Comparison of ENCODE assay signal across 11 mouse cellular contexts in genomic region chr11:54464557-54465244, GRCm38 (mm10). TPM values are rescaled to one million over a fixed set of nuclear protein-coding genes. Genes with fewer than 3 reads are reported as not detected.
DNase-seq lines count a peak whose midpoint lies in the region; ATAC-seq lines count a peak whose summit lies in the region.
"Had no signal": no experiment of that assay in that cellular context is flagged by ENCODE, and none has a peak within 500 bp of the region (broad histone marks: within the 10 kb centered on the region; RNA-seq: fewer than 3 reads in every experiment).

No protein-coding gene starts in this region.

- H3K9me3 ChIP-seq in heart, embryonic 12.5 days (replicated peaks) = no peaks in the 10 kb centered on the region
- no peaks in the 10 kb centered on the region for H3K9me3 ChIP-seq in heart, embryonic 10.5 days
- H3K9me3 ChIP-seq in heart, embryonic 15.5 days (replicated peaks) = no peaks in the 10 kb centered on the region
- no peaks in the 10 kb centered on the region for H3K9me3 ChIP-seq in stomach, embryonic 16.5 days (replicated peaks; ENCODE audit: control insufficient read depth, low read length)
- H3K9me3 ChIP-seq: embryonic facial prominence, embryonic 13.5 days had no signal

- H3K9ac ChIP-seq in heart, embryonic 12.5 days = no peak overlapping the region
- H3K9ac ChIP-seq in heart, embryonic 15.5 days = no peak overlapping the region
- H3K9ac ChIP-seq in stomach, embryonic 16.5 days (ENCODE audit: low read length) = no peak overlapping the region
- H3K9ac ChIP-seq: embryonic facial prominence, embryonic 13.5 days had no signal

- ATAC-seq in heart, embryonic 12.5 days (ENCODE audit: insufficient number of reproducible peaks, low FRiP score) = no peak
- ATAC-seq in heart, embryonic 15.5 days (replicated peaks; ENCODE audit: insufficient number of reproducible peaks, insufficient read depth, low FRiP score, low read depth) = no peak
- no peak for ATAC-seq in stomach, embryonic 16.5 days (ENCODE audit: insufficient read depth, low FRiP score)

- intact Hi-C loops in left cerebral cortex, postnatal 36 days (cut with DNase I) = no loop called here

- no peaks in the 10 kb centered on the region for H3K27me3 ChIP-seq in heart, embryonic 12.5 days (replicated peaks)
- H3K27me3 ChIP-seq in heart, embryonic 10.5 days (ENCODE audit: insufficient read depth, poor library complexity, severe bottlenecking) = no peaks in the 10 kb centered on the region
- no peaks in the 10 kb centered on the region for H3K27me3 ChIP-seq in heart, embryonic 15.5 days
- no peaks in the 10 kb centered on the region for H3K27me3 ChIP-seq in stomach, embryonic 16.5 days (ENCODE audit: control insufficient read depth, insufficient read depth, low read length)
- H3K27me3 ChIP-seq: embryonic facial prominence, embryonic 13.5 days had no signal

- H3K36me3 ChIP-seq in heart, embryonic 12.5 days = peaks cover 15% of the 10 kb centered on the region
- peaks cover 12% of the 10 kb centered on the region for H3K36me3 ChIP-seq in heart, embryonic 10.5 days
- H3K36me3 ChIP-seq in heart, embryonic 15.5 days = peaks cover 6% of the 10 kb centered on the region; the same call in 1 of the 2 replicates
- H3K36me3 ChIP-seq in stomach, embryonic 16.5 days (ENCODE audit: control insufficient read depth, insufficient read depth, low read length) = no peaks in the 10 kb centered on the region

- peaks cover 11% of the 10 kb centered on the region for H3K4me1 ChIP-seq in heart, embryonic 12.5 days (replicated peaks)
- H3K4me1 ChIP-seq in heart, embryonic 10.5 days = peaks cover 6% of the 10 kb centered on the region
- H3K4me1 ChIP-seq in heart, embryonic 15.5 days (replicated peaks) = peaks cover 9% of the 10 kb centered on the region
- peaks cover 6% of the 10 kb centered on the region; the same call in 1 of the 2 replicates for H3K4me1 ChIP-seq in stomach, embryonic 16.5 days (ENCODE audit: control insufficient read depth, insufficient read depth, low read length)

- 52% methylated on average over 3 of the region's 3 CpGs for WGBS in heart, embryonic 12.5 days
- 63% methylated on average over 3 of the region's 3 CpGs for WGBS in heart, embryonic 10.5 days
- 46% methylated on average over 3 of the region's 3 CpGs for WGBS in heart, embryonic 15.5 days
- 38% methylated on average over 3 of the region's 3 CpGs for WGBS in stomach, embryonic 16.5 days

- H3K4me2 ChIP-seq in heart, embryonic 12.5 days = no peak overlapping the region
- no peak overlapping the region for H3K4me2 ChIP-seq in heart, embryonic 15.5 days
- no peak overlapping the region for H3K4me2 ChIP-seq in stomach, embryonic 16.5 days (ENCODE audit: low read depth, low read length)
- H3K4me2 ChIP-seq: embryonic facial prominence, embryonic 13.5 days had no signal

- peak overlapping the region; percentile 48; the same call in 1 of the 2 replicates for H3K27ac ChIP-seq in heart, embryonic 12.5 days (ENCODE audit: poor library complexity, severe bottlenecking)
- no peak overlapping the region for H3K27ac ChIP-seq in heart, embryonic 10.5 days
- H3K27ac ChIP-seq in heart, embryonic 15.5 days = peak overlapping the region; percentile 29; the same call in 1 of the 2 replicates
- peak overlapping the region; percentile 69 for H3K27ac ChIP-seq in stomach, embryonic 16.5 days (ENCODE audit: low read length)
- H3K27ac ChIP-seq: embryonic facial prominence, embryonic 13.5 days had no signal

- no peak for DNase-seq in heart, embryonic 10.5 days (ENCODE audit: low spot score)
- DNase-seq in right cerebral cortex, adult 18-20 months = peak; percentile 15
- DNase-seq in right cerebral cortex, postnatal 25 days = no peak
- no peak for DNase-seq in cerebellum, adult 8-10 months
- no peak for DNase-seq in left cerebral cortex, postnatal 36 days (ENCODE audit: low spot score in 2 of 2)
- DNase-seq: adrenal gland, postnatal 36 days; layer of hippocampus, postnatal 36 days had no signal

- H3K4me3 ChIP-seq in heart, embryonic 12.5 days = no peak overlapping the region
- no peak overlapping the region for H3K4me3 ChIP-seq in heart, embryonic 10.5 days
- no peak overlapping the region for H3K4me3 ChIP-seq in heart, embryonic 15.5 days
- no peak overlapping the region for H3K4me3 ChIP-seq in stomach, embryonic 16.5 days (replicated peaks; ENCODE audit: low read length)
- H3K4me3 ChIP-seq: embryonic facial prominence, embryonic 13.5 days had no signal

RNA-seq across cellular contexts. Expression of gene Fnip1, which starts 26.7 kb away (rescaled TPM):
- 10.4 and 11.2 TPM in 2 replicates for polyA plus RNA-seq in heart, embryonic 12.5 days (2016; fragmentation: Nextera tagmentation; extraction: Ambion mirVana)
- 7.4 and 8.1 TPM in 2 replicates for polyA plus RNA-seq in heart, embryonic 10.5 days (2016; fragmentation: Nextera tagmentation; extraction: Ambion mirVana)
- polyA plus RNA-seq in heart, embryonic 15.5 days (2015; fragmentation: Nextera tagmentation; extraction: Ambion mirVana) = 8.5 and 9.2 TPM in 2 replicates
- polyA plus RNA-seq in stomach, embryonic 16.5 days (2015; fragmentation: Nextera tagmentation; extraction: Ambion mirVana) = 12.4 and 13.4 TPM in 2 replicates
- total RNA-seq in left cerebral cortex, postnatal 36 days (2021) = 10 to 100 TPM; 37.0 to 40.2 TPM

RNA-seq across cellular contexts. Expression of gene Rapgef6, which starts 57.9 kb away (rescaled TPM):
- polyA plus RNA-seq in heart, embryonic 12.5 days (2016; fragmentation: Nextera tagmentation; extraction: Ambion mirVana) = 26.3 and 26.4 TPM in 2 replicates
- 26.3 and 26.6 TPM in 2 replicates for polyA plus RNA-seq in heart, embryonic 10.5 days (2016; fragmentation: Nextera tagmentation; extraction: Ambion mirVana)
- polyA plus RNA-seq in heart, embryonic 15.5 days (2015; fragmentation: Nextera tagmentation; extraction: Ambion mirVana) = 30.0 and 34.5 TPM in 2 replicates
- 31.2 and 32.1 TPM in 2 replicates for polyA plus RNA-seq in stomach, embryonic 16.5 days (2015; fragmentation: Nextera tagmentation; extraction: Ambion mirVana)
- 10 to 100 TPM; 28.7 to 38.7 TPM for total RNA-seq in left cerebral cortex, postnatal 36 days (2021)
